Mouse (Mus musculus): ENCODE measurements around the gene Adamts16. TPM values are rescaled to one million over a fixed set of nuclear protein-coding genes. Genes with fewer than 3 reads are reported as not detected.

The Adamts16 gene
- polyA plus RNA-seq, 1 experiment from 2014 or later: 0.45 TPM

DNA sequence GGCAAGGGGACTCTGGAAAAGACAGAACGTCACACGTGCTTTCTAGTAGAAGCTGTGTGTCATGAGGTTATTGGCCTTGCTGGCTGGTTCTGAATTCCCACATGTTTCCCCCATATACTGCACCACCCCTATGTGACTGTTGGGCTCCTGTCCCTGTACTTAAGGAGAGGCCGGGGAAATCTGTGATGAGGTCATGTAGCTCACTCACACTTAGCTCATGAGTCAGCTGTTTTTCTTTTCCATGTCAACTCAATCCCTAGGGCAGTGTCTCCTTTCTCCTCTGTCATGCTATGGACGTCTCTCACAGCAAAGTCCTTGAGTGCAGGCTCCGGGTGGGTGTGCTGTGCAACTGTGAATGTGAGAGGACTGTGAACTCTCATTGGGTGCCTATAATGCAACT is 22.6 kb downstream of the Adamts16 start:
- DNase-seq (ENCODE audit: low spot score, missing footprints) (no peak), ATAC-seq (ENCODE audit: low FRiP score) (no peak)
- WGBS: 90% methylated on average over 5 of the region's 5 CpGs

DNA sequence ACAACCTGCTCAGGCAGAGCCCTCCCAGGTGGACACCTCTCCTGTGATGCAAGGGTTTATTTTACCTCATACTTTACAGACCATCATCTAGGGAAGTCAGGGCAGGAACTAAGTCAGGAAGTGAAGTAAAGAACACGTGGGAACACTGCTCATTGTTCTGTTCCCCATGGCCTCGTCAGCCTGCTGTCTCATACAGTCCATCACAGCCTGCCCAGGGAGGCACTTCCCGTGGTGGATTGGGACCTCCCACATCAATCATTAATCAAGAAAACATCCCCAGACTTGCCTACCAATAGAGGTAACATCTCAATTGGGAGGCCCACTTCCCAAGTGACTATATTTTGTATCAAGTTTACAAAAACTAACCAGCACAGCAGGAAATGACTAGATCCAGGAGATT is 27.2 kb downstream of the Adamts16 start:
- Histone ChIP-seq H3K4me2 (no peak overlapping the region), H3K36me3 (ENCODE audit: control insufficient read depth, insufficient read depth, low read length) (no peaks in the 10 kb centered on the region), H3K4me3 (ENCODE audit: low read depth, low read length) (no peak overlapping the region), H3K27ac (ENCODE audit: low read depth, low read length) (no peak overlapping the region), H3K9me3 (ENCODE audit: control insufficient read depth, low read length) (no peaks in the 10 kb centered on the region), H3K4me1 (ENCODE audit: control insufficient read depth, insufficient read depth, low read length) (no peaks in the 10 kb centered on the region), H3K27me3 (ENCODE audit: control insufficient read depth, insufficient read depth, low read length) (no peaks in the 10 kb centered on the region), H3K9ac (ENCODE audit: low read length) (no peak overlapping the region)
- DNase-seq (ENCODE audit: low spot score, missing footprints): no peak
- ATAC-seq (ENCODE audit: low FRiP score): no peak
- 71% methylated on average over 3 of the region's 3 CpGs for WGBS

More for the DNA sequence above, 22.6 kb downstream of the Adamts16 start:
- Histone ChIP-seq H3K9me3 (ENCODE audit: control insufficient read depth, low read length) (no peaks in the 10 kb centered on the region), H3K4me1 (ENCODE audit: control insufficient read depth, insufficient read depth, low read length) (no peaks in the 10 kb centered on the region), H3K27ac (ENCODE audit: low read depth, low read length) (no peak overlapping the region), H3K4me2 (no peak overlapping the region), H3K27me3 (ENCODE audit: control insufficient read depth, insufficient read depth, low read length) (no peaks in the 10 kb centered on the region), H3K36me3 (ENCODE audit: control insufficient read depth, insufficient read depth, low read length) (no peaks in the 10 kb centered on the region), H3K4me3 (ENCODE audit: low read depth, low read length) (no peak overlapping the region), H3K9ac (ENCODE audit: low read length) (no peak overlapping the region)

DNA sequence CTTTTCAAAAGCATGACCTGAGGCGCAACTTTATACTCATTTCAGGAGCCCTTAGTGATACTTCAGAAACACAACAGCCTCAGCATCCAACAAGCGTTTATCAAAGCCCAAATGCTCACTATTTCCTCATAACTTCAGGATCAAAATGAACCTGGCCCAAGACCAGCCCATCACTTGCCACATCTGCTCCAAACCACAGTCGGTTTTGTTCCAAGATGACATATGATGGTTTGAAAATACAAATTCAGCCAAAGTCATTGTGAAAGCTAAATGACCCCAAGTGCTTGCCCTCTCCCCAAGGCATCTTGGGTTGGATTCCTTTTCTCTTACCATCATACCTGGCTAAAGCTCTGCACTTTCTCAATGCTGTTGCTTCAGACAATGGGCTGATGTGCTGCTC is 36.1 kb downstream of the Adamts16 start:
- H3K36me3 ChIP-seq (ENCODE audit: control insufficient read depth, insufficient read depth, low read length): no peaks in the 10 kb centered on the region
- H3K9me3 ChIP-seq (ENCODE audit: control insufficient read depth, low read length): no peaks in the 10 kb centered on the region
- no peak overlapping the region for H3K9ac ChIP-seq (ENCODE audit: low read length)
- 90% methylated on average over 3 of the region's 3 CpGs for WGBS
- no peak overlapping the region for H3K4me3 ChIP-seq (ENCODE audit: low read depth, low read length)
- ATAC-seq (ENCODE audit: low FRiP score) (no peak), DNase-seq (ENCODE audit: low spot score, missing footprints) (no peak)
- no peak overlapping the region for H3K27ac ChIP-seq (ENCODE audit: low read depth, low read length)
- no peaks in the 10 kb centered on the region for H3K27me3 ChIP-seq (ENCODE audit: control insufficient read depth, insufficient read depth, low read length)
- no peaks in the 10 kb centered on the region for H3K4me1 ChIP-seq (ENCODE audit: control insufficient read depth, insufficient read depth, low read length)
- H3K4me2 ChIP-seq: no peak overlapping the region

DNA sequence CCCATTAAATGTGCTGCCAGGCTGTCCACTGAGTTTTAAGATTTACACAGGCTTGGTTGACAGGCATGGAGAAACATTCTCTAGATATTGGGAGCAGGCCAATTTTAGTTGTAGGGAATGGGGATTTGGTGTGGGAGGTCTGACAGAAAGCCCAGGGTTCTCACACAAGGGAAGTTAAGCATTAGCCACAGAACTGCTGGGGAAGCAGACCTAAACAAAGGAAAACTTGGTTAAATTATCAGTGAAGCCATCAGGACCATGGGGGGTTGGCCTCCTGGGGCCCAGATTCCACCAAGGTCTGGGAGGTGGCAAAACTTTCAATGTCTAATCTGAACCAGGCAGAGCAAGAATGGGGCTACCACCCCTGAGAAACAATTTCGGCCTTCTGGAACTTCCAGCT is 38.8 kb downstream of the Adamts16 start:
- no peak overlapping the region for H3K4me3 ChIP-seq (ENCODE audit: low read depth, low read length)
- no peak for DNase-seq (ENCODE audit: low spot score, missing footprints)
- ATAC-seq (ENCODE audit: low FRiP score): no peak

DNA sequence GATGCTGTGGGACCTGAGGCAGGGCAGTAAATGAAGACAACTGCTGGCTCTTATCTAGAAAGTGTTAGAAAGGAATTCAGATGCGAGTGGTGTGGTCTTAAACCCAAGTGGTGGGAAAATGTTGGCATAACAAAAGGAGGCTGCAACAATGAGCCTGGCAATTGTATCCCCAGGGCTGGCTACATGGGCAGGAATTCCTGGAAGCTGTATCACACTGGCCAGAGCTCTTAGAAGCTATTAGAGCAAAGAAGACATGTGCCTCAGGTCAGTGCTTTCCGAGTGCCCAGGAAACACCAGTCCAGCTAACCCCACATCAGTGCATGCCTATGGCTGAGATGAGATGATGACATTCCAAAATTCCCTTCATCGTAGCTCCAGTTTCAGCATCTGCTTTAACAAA is 42.3 kb downstream of the Adamts16 start:
- Histone ChIP-seq H3K4me2 (no peak overlapping the region), H3K4me3 (ENCODE audit: low read depth, low read length) (no peak overlapping the region), H3K36me3 (ENCODE audit: control insufficient read depth, insufficient read depth, low read length) (no peaks in the 10 kb centered on the region), H3K9me3 (ENCODE audit: control insufficient read depth, low read length) (no peaks in the 10 kb centered on the region), H3K4me1 (ENCODE audit: control insufficient read depth, insufficient read depth, low read length) (no peaks in the 10 kb centered on the region), H3K27ac (ENCODE audit: low read depth, low read length) (no peak overlapping the region), H3K9ac (ENCODE audit: low read length) (no peak overlapping the region), H3K27me3 (ENCODE audit: control insufficient read depth, insufficient read depth, low read length) (no peaks in the 10 kb centered on the region)
- DNase-seq (ENCODE audit: low spot score, missing footprints) (no peak), ATAC-seq (ENCODE audit: low FRiP score) (no peak)
- 67% methylated on average over 3 of the region's 3 CpGs for WGBS

More for the DNA sequence above, 38.8 kb downstream of the Adamts16 start:
- no peaks in the 10 kb centered on the region for H3K4me1 ChIP-seq (ENCODE audit: control insufficient read depth, insufficient read depth, low read length)
- no peak overlapping the region for H3K27ac ChIP-seq (ENCODE audit: low read depth, low read length)
- H3K9me3 ChIP-seq (ENCODE audit: control insufficient read depth, low read length): no peaks in the 10 kb centered on the region
- H3K9ac ChIP-seq (ENCODE audit: low read length): no peak overlapping the region
- no peak overlapping the region for H3K4me2 ChIP-seq
- 79% methylated on average over 1 of the region's 1 CpGs for WGBS
- no peaks in the 10 kb centered on the region for H3K36me3 ChIP-seq (ENCODE audit: control insufficient read depth, insufficient read depth, low read length)
- H3K27me3 ChIP-seq (ENCODE audit: control insufficient read depth, insufficient read depth, low read length): no peaks in the 10 kb centered on the region

- no peak overlapping the region for H3K9ac ChIP-seq (ENCODE audit: low read length)
- no peak overlapping the region for H3K4me2 ChIP-seq
- H3K4me3 ChIP-seq (ENCODE audit: low read depth, low read length): no peak overlapping the region
- H3K9me3 ChIP-seq (ENCODE audit: control insufficient read depth, low read length): no peaks in the 10 kb centered on the region
- ATAC-seq (ENCODE audit: low FRiP score) (no peak), DNase-seq (ENCODE audit: low spot score, missing footprints) (no peak)
- H3K27ac ChIP-seq (ENCODE audit: low read depth, low read length): no peak overlapping the region
- H3K36me3 ChIP-seq (ENCODE audit: control insufficient read depth, insufficient read depth, low read length): no peaks in the 10 kb centered on the region
- 78% methylated on average over 5 of the region's 5 CpGs for WGBS
- H3K27me3 ChIP-seq (ENCODE audit: control insufficient read depth, insufficient read depth, low read length): no peaks in the 10 kb centered on the region
- H3K4me1 ChIP-seq (ENCODE audit: control insufficient read depth, insufficient read depth, low read length): no peaks in the 10 kb centered on the region
These were observed 43.2 kb downstream of the Adamts16 start for GRCm38 (mm10) chr13:70798396-70798795.

GRCm38 (mm10) chr13:70794074-70794572 is 47.5 kb downstream of the Adamts16 start:
- 62% methylated on average over 8 of the region's 8 CpGs for WGBS
- no peaks in the 10 kb centered on the region for H3K9me3 ChIP-seq (ENCODE audit: control insufficient read depth, low read length)
- H3K36me3 ChIP-seq (ENCODE audit: control insufficient read depth, insufficient read depth, low read length): no peaks in the 10 kb centered on the region
- H3K4me3 ChIP-seq (ENCODE audit: low read depth, low read length): no peak overlapping the region
- ATAC-seq (ENCODE audit: low FRiP score): no peak
- no peak for DNase-seq (ENCODE audit: low spot score, missing footprints)
- H3K4me2 ChIP-seq: no peak overlapping the region
- H3K9ac ChIP-seq (ENCODE audit: low read length): no peak overlapping the region
- no peak overlapping the region for H3K27ac ChIP-seq (ENCODE audit: low read depth, low read length)
- H3K27me3 ChIP-seq (ENCODE audit: control insufficient read depth, insufficient read depth, low read length): no peaks in the 10 kb centered on the region
- H3K4me1 ChIP-seq (ENCODE audit: control insufficient read depth, insufficient read depth, low read length): no peaks in the 10 kb centered on the region

GRCm38 (mm10) chr13:70793660-70794059 is 48.0 kb downstream of the Adamts16 start:
- Histone ChIP-seq H3K36me3 (ENCODE audit: control insufficient read depth, insufficient read depth, low read length) (no peaks in the 10 kb centered on the region), H3K9ac (ENCODE audit: low read length) (no peak overlapping the region), H3K27me3 (ENCODE audit: control insufficient read depth, insufficient read depth, low read length) (no peaks in the 10 kb centered on the region), H3K4me1 (ENCODE audit: control insufficient read depth, insufficient read depth, low read length) (no peaks in the 10 kb centered on the region), H3K9me3 (ENCODE audit: control insufficient read depth, low read length) (no peaks in the 10 kb centered on the region), H3K27ac (ENCODE audit: low read depth, low read length) (no peak overlapping the region), H3K4me3 (ENCODE audit: low read depth, low read length) (no peak overlapping the region), H3K4me2 (no peak overlapping the region)
- ATAC-seq (ENCODE audit: low FRiP score) (no peak), DNase-seq (ENCODE audit: low spot score, missing footprints) (no peak)
- 71% methylated on average over 4 of the region's 4 CpGs for WGBS

DNA sequence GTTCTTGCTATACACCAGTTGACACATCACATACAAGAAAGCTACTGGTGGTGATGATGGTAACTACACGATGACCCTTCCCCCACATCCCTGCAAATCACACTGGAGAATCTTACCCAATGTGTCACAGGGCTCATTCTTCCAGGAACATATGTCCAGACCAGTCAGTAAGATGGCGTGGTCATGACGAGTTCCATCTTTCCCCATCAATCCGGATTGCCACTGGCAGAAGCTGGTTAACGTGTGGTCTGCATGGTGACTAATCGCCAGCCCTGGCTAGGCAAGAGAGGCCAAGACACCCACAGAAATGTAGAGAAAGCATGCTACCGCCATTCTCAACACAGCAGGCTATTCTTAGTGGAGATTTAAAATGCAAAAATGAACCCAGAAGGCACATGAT is 48.7 kb downstream of the Adamts16 start:
- ATAC-seq (ENCODE audit: low FRiP score): no peak
- H3K4me3 ChIP-seq (ENCODE audit: low read depth, low read length): no peak overlapping the region
- H3K4me2 ChIP-seq: no peak overlapping the region
- no peak overlapping the region for H3K9ac ChIP-seq (ENCODE audit: low read length)
- no peaks in the 10 kb centered on the region for H3K36me3 ChIP-seq (ENCODE audit: control insufficient read depth, insufficient read depth, low read length)
- DNase-seq (ENCODE audit: low spot score, missing footprints): no peak
- H3K27ac ChIP-seq (ENCODE audit: low read depth, low read length): no peak overlapping the region
- no peaks in the 10 kb centered on the region for H3K9me3 ChIP-seq (ENCODE audit: control insufficient read depth, low read length)
- 90% methylated on average over 7 of the region's 7 CpGs for WGBS
- H3K4me1 ChIP-seq (ENCODE audit: control insufficient read depth, insufficient read depth, low read length): no peaks in the 10 kb centered on the region
- H3K27me3 ChIP-seq (ENCODE audit: control insufficient read depth, insufficient read depth, low read length): no peaks in the 10 kb centered on the region

DNA sequence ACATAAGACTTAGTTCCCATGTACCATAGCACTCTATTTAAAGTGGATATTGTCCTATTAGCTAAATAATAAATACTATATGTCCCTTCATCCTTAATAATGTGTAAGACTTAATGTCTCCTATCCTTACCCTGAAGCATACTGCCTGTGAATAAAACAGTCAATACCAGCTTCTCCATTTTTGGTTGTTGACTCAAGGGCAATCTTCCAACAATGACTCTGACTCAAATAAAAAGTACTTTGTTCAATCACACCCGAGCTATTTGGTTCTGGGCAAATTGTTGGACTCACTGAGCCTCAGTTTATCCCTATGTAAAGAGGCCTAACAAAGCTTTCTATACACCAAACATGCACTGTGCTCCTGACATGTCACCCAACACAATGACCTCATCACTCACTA is 51.8 kb downstream of the Adamts16 start:
- Histone ChIP-seq H3K27ac (ENCODE audit: low read depth, low read length) (no peak overlapping the region), H3K4me1 (ENCODE audit: control insufficient read depth, insufficient read depth, low read length) (no peaks in the 10 kb centered on the region), H3K4me2 (no peak overlapping the region), H3K4me3 (ENCODE audit: low read depth, low read length) (no peak overlapping the region), H3K36me3 (ENCODE audit: control insufficient read depth, insufficient read depth, low read length) (no peaks in the 10 kb centered on the region), H3K9me3 (ENCODE audit: control insufficient read depth, low read length) (no peaks in the 10 kb centered on the region), H3K27me3 (ENCODE audit: control insufficient read depth, insufficient read depth, low read length) (no peaks in the 10 kb centered on the region), H3K9ac (ENCODE audit: low read length) (no peak overlapping the region)
- DNase-seq (ENCODE audit: low spot score, missing footprints): no peak
- 66% methylated on average over 1 of the region's 1 CpGs for WGBS
- no peak for ATAC-seq (ENCODE audit: low FRiP score)
